Mouse (Mus musculus) A20 (cell line): ENCODE data around the gene Cacul1.

Source experiments
- DNase-seq: peaks from one replicate; pipeline ENCODE4 v3.0.0-alpha.2; 2011; ENCODE audit warnings: low read depth, low spot score

Cacul1 gene

DNA sequence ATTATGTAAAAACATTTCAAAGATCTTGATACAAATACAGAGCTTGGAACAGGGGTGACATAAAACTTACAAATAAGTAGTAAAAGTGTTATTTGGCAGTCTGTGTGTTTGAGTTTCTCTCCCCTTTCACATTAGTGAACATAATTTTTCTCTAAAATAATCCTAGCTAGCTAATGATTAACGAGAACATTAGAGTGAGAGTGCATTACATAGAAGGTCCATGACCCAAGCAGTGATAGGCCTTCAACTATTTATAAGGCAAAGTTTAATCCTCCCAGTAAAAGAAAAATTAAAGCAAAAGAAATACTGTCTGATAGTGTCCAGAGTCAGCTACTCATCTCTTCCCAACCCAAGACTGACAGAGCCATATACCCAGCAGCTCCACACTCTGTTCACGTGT is 48.9 kb downstream of the Cacul1 start:
- no peak for DNase-seq

DNA sequence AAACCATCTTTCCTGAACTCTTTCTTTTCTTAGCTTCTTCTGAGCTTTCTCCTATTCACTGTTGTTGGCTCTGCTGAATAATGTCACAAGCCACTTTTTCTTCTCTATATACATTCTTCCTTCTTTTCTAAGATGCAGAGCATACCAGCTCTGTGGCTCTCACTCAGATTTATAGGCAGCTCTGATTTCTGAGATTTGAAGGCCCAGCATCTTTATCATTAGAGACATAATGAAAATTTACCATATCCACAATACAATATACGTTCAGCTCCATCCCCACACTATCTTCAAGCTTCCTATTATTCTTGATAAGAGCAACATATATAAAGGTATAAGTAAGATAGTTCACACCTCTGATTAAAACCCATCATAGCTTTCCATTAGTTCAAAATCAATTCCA is 50.7 kb downstream of the Cacul1 start:
- no peak for DNase-seq

DNA sequence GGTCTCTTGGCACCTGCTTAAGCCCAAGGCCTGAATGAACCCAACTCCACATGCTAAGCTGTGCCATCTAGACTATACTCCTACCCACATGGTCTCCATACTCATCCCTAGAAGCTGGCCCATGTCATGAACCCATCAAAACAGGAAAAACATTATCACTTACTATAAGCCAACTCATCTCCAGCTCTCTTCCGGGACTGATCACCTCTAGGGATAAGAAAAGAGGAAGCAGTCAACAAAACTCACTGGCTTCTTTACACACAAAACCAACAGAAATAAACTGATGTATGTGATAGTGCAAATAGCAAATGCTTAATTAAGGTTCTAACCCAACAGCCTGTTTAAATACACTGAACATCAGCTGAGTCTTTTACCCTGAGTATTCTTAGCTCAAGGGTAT is 51.5 kb downstream of the Cacul1 start:
- no peak for DNase-seq

DNA sequence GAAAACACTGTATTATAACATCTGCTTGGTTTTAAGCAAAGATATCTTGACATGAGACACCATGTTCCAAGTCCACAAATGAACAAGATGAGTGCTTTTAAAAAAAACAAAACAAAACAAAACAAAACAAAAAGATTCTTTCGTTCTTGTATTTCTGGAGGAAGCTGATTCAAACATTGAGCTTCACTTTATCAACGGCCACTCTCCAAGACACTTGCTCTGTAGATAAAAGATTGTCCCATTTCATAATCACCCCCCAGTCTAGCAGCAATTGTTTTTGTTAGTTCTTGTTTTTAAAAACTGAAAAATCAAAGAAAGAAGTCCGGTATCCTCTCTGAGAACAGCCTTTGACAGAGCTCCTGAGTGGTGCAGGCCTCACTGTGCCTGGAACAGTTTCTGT is 52.2 kb downstream of the Cacul1 start:
- no peak for DNase-seq

DNA sequence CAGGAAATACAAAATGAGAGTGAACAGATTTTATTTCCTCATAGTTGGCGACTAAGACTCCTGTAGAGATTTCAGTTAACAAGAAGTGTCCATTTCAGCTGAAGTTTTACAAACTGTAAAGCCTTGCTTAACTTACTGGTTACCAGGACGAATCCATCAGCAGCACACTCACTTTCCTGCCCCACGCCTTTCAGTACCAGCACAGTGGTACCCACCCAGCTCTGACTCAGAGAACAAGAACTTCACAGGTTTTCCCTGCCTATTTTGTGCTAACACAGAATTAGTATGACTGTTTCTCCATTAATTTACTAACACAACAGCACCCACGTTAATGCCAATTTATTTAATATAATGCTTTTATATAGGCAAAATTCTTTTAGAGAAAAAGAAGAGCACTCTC is 53.9 kb downstream of the Cacul1 start:
- no peak for DNase-seq

DNA sequence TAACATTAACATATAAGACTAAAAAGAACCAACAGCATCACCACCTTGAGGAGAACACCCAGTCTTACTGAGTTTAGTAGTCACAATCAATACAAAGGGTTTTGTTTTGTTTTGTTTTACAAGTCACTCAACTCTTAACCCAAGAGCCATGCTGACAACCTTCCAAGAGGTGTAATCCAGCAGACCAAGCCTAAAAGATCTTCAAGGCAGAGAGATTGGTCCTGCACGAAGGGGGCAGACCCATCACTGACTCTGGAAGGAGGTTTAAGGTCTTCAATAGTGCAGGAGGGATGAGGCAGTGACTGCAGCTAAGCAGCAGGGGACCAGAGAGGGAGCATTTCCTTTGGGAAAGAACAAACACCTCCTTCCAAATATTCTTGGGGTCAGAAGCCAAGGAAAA is 55.7 kb downstream of the Cacul1 start:
- DNase-seq = no peak

DNA sequence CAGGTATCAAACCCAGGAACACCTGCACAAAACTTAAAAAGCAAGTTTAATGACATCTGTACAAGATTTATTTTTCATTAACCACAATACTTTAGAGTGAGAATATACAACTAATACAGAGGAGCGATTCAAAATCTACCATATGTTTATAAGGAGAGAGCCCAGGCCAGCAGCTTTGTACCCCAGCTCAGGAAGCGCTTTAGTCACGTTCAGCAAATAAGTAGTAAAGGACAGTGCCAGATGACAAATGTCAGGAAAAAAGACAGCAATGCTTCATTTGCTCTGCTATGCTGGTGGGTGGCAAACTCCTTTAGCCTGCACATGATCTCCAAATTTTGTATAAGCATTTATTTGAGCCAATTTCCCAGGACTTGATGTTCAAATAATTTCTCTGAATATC is 56.1 kb downstream of the Cacul1 start:
- no peak for DNase-seq

DNA sequence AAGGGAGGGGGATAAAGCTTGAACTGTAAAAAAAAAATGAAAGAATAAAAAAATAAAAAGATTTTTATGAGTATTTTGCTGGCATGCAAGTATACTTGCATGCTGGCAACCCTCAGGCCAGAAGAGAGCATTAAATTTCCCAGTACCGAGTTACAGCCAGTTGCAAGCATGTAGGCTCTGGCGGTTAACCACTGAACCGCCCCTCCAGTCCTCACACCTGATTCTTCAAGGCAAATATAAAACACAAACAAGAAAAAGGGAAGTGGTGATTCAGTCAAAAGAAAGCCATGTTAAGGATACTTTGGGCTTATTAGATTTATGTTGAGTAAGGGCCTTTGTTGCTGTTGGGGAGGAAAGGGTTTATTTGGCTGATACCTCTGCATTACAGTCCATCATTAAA is 60.7 kb downstream of the Cacul1 start:
- DNase-seq = peak; percentile 88

DNA sequence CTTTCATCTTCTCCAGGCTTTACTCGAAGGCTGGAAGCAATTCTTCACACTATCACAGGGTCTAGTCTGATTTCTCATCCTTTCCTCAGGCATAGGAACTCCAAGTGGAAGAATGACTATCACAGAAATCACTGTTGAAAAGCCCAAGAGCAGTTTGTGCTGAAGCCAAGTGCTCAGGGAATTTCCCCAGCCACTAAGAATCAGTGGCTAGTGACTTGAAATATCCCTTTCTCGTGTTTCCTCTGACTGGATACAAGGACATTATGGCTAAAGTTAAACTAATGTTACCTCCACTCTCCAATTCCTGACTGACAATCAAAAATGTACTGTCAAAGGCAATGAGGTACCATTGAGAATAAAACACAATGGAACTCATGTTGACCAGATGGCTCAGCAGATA is 65.8 kb downstream of the Cacul1 start:
- DNase-seq = no peak

DNA sequence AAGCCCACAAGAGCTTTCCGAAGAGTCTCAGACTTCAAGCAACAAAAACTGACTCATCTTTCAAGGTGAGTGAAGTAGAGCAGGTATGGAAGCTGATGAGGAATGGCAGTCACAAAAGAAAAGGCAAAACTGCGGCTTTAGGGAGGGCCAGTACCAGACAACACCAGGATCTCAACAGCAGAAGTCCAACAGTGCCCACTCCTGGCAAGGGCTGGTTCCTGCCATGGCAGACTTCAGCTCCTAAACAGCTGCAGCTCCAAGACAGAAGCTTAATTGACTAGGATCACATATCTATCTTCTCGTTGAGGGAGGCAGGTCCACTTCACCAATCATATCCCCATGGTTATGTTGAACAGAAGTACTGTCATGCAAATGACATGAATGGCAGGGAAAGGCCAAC is 67.4 kb downstream of the Cacul1 start:
- DNase-seq = no peak

DNA sequence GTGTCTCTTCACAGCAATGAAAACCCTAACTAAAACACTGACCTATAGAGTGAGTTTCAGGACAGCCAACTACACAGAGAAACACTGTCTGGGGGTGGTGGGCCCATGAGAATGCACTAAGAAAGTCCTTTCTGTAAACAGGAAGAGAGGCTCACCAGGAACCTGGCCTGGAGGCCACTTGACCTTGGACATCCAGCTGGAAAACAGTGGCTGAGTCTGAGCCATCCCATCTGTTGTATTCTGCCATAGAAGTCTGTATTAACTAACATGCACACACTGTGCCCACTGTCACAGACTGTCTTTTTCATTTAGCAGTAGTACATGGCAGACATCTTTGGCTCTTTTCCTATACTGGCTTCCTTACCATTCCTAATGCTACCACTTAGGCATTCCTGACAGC is 80.6 kb downstream of the Cacul1 start:
- no peak for DNase-seq

DNA sequence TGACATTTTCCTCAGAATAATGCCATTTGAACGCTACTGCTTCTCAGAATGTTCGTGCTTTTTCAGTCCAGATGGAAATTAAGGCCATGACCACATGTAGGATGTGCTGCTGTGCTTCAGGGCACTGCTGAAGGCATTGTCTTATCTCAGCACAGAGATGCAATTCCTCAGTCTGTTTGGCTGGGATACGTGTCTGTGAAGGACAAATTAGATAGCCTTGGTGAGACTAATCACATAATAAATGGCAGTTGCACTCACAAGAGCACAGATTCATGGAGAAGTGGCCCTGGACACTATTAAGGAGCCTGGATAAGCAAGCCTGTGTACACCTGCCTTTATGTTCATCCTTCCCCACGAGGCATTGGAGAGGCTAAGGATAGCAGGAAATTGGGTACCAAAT is 83.7 kb downstream of the Cacul1 start:
- DNase-seq = no peak

DNA sequence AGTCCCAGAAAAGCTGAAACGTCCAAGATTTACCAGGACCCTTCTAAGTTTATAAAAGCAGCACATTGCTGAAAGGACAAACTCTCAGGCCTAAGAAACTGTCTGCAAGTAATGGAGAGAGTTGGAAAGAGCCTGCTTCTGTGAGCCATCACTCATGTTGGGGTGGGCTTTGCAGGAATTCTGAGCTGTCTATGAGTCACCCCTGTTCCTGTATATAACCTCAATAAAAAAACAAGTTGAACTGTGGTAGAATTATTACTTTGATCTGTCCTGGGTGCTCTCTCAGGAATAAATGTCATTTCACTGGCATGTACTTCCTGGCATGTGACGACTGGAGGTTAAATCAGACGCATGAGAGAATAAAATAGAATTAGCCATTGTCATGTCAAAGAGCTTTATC is 85.1 kb downstream of the Cacul1 start:
- DNase-seq = no peak

DNA sequence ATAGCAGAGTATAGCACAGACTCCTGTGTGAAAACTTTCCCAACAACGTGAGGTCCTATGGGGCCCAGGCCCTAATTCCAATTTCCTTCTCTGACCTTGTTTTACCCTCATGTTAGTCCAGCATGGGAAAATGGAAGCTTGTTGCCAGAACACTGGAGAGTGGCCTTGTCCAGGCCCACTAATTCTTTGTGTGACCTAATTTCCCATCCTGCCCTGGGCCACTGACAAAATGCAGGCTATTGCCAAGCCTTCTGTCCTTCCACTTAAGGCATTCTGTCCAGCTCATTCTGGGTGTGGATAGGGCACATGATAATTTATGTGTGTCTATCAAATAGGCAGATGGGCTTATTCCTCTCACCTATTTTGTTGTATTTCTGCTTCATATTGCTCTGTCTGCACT is 91.3 kb downstream of the Cacul1 start:
- DNase-seq = no peak

DNA sequence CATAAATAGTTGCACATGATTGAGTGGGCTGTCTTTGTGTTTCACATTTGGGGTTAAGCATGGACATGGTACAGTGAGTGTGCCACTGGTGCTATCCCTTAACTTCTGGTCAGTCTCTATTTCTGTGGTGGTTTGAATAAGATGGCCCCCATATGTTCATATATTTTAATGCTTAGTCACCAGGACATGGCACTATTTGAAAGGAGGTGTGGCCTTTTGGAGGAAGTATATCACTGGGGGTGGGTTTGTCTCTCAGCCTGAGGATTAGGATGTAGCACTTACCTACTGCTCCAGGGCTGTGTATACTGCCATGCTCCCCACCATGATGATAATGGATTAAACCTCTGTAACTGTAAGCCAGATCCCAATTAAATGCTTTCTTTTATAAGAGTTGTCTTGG is 95.6 kb downstream of the Cacul1 start:
- DNase-seq = no peak

DNA sequence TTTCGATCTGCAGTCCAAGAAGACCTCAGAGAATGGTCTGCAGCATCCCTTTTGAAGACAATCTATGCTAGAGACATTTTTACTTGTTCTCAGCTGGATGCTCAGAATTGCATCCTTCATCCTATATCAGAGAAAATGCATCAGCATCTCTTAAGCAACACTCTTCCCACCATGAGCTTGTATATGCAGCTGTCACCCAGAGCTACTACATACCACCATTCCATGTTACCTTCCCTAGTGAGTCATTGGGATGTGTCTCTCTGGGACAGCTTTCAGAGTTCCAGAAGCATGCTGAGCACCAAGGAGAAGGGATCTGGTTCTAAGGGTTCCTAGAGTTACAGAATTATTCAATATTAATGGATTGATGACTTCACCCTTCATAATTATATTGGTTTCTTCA is 102.0 kb downstream of the Cacul1 start:
- DNase-seq = no peak

DNA sequence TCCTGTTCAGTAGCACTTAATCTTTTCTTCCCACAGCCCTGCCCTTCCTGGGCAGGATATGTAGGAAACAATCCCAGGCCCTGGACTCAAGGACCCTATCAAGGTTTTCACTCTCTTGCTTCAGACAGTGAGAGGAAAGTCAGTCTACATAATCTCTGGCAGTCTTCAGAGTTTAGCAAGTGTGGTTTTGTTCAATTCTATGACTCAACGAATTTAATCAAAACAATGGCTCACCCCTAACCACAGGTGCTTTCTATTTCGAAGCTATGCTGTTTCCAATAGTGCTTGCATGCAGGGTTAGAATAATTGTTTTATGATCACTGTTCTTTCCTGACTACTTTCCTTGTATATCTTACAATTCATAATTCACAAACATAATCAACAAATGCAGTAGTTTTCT is 103.0 kb downstream of the Cacul1 start:
- no peak for DNase-seq
